Mouse (Mus musculus) E14TG2a.4 (cell line): ENCODE measurements around the gene Dtd1.

ENCODE experiments used
- H3K27me3 ChIP-seq: 2 replicates; pipeline ENCODE4 v1.6.1; 2014; ENCODE audit warnings: low read length, control low read depth; ENCODE audit not compliant: insufficient read depth
- H3K36me3 ChIP-seq: 2 replicates; pipeline ENCODE4 v1.6.1; 2014; ENCODE audit warnings: low read length, control low read depth; ENCODE audit not compliant: insufficient read depth
- H3K4me1 ChIP-seq: replicated peaks from 2 replicates; pipeline ENCODE4 v1.6.1; 2014; ENCODE audit warnings: low read depth, low read length, control low read depth
- H3K4me3 ChIP-seq: replicated peaks from 2 replicates; pipeline ENCODE4 v1.5.1; 2014; ENCODE audit warnings: mild to moderate bottlenecking, low read length
- H3K9me3 ChIP-seq: 2 replicates; pipeline ENCODE4 v1.6.1; 2014; ENCODE audit warnings: low read length, control low read depth
- CTCF ChIP-seq: conservative IDR thresholded peaks from 2 replicates; pipeline ENCODE4 v1.5.1; 2014; ENCODE audit warnings: low read length
- NANOG ChIP-seq: IDR thresholded peaks from 2 replicates; pipeline ENCODE4 v1.6.1; 2014; ENCODE audit warnings: borderline replicate concordance, low read length, mixed read lengths
- POU5F1 ChIP-seq: IDR thresholded peaks from 2 replicates; pipeline ENCODE4 v1.6.1; 2014; ENCODE audit warnings: low read length, borderline replicate concordance

The Dtd1 gene

GRCm38 (mm10) chr2:144637204-144637603 is 37.5 kb downstream of the Dtd1 start:
- Histone ChIP-seq H3K9me3 (peaks cover 16% of the 10 kb centered on the region), H3K36me3 (peaks cover 49% of the 10 kb centered on the region), H3K4me1 (peaks cover 12% of the 10 kb centered on the region), H3K4me3 (no peak overlapping the region), H3K27me3 (no peaks in the 10 kb centered on the region)
- no peak for TF ChIP-seq POU5F1
- TF ChIP-seq CTCF: no peak
- no peak for TF ChIP-seq NANOG

- TF ChIP-seq NANOG (no peak), POU5F1 (no peak), CTCF (no peak)
- Histone ChIP-seq H3K27me3 (no peaks in the 10 kb centered on the region), H3K4me3 (no peak overlapping the region), H3K36me3 (peaks cover 47% of the 10 kb centered on the region), H3K4me1 (peaks cover 12% of the 10 kb centered on the region), H3K9me3 (peaks cover 16% of the 10 kb centered on the region)
Measured at GRCm38 (mm10) chr2:144637671-144638395, 38.1 kb downstream of the Dtd1 start.

GRCm38 (mm10) chr2:144638719-144639118 is 39.0 kb downstream of the Dtd1 start:
- H3K4me3 ChIP-seq: no peak overlapping the region
- H3K36me3 ChIP-seq: peaks cover 40% of the 10 kb centered on the region

GRCm38 (mm10) chr2:144640101-144640500 is 40.4 kb downstream of the Dtd1 start:
- no peak overlapping the region for H3K4me3 ChIP-seq
- H3K36me3 ChIP-seq: peaks cover 39% of the 10 kb centered on the region
- H3K4me1 ChIP-seq: peaks cover 12% of the 10 kb centered on the region
- H3K9me3 ChIP-seq: peaks cover 16% of the 10 kb centered on the region
- TF ChIP-seq NANOG (no peak), POU5F1 (no peak), CTCF (no peak)
- no peaks in the 10 kb centered on the region for H3K27me3 ChIP-seq

More at GRCm38 (mm10) chr2:144638719-144639118, 39.0 kb downstream of the Dtd1 start:
- Histone ChIP-seq H3K4me1 (peaks cover 12% of the 10 kb centered on the region), H3K27me3 (no peaks in the 10 kb centered on the region), H3K9me3 (peaks cover 16% of the 10 kb centered on the region)
- TF ChIP-seq NANOG (no peak), POU5F1 (no peak), CTCF (no peak)

- Histone ChIP-seq H3K4me1 (peaks cover 12% of the 10 kb centered on the region), H3K36me3 (peaks cover 35% of the 10 kb centered on the region), H3K4me3 (no peak overlapping the region), H3K27me3 (no peaks in the 10 kb centered on the region), H3K9me3 (peaks cover 16% of the 10 kb centered on the region)
- TF ChIP-seq NANOG (no peak), POU5F1 (no peak), CTCF (no peak)
Measured at GRCm38 (mm10) chr2:144641991-144642390, 42.3 kb downstream of the Dtd1 start.

GRCm38 (mm10) chr2:144646360-144646759 is 46.7 kb downstream of the Dtd1 start:
- H3K36me3 ChIP-seq: peaks cover 12% of the 10 kb centered on the region; the same call in 1 of the 2 replicates
- 0 out of 2 replicates have a peak, but pooled peaks cover 1% of the 10 kb centered on the region for H3K9me3 ChIP-seq
- no peaks in the 10 kb centered on the region; the same call in 1 of the 2 replicates for H3K4me1 ChIP-seq
- H3K27me3 ChIP-seq: no peaks in the 10 kb centered on the region
- H3K4me3 ChIP-seq: no peak overlapping the region
- TF ChIP-seq NANOG: no peak
- TF ChIP-seq CTCF: no peak
- TF ChIP-seq POU5F1: no peak

GRCm38 (mm10) chr2:144647151-144647550 is 47.5 kb downstream of the Dtd1 start:
- peaks cover 8% of the 10 kb centered on the region; the same call in 1 of the 2 replicates for H3K36me3 ChIP-seq
- no peak for TF ChIP-seq NANOG
- TF ChIP-seq POU5F1: no peak
- TF ChIP-seq CTCF: no peak
- H3K27me3 ChIP-seq: no peaks in the 10 kb centered on the region
- no peaks in the 10 kb centered on the region; the same call in 1 of the 2 replicates for H3K4me1 ChIP-seq
- no peak overlapping the region for H3K4me3 ChIP-seq
- no peaks in the 10 kb centered on the region for H3K9me3 ChIP-seq

GRCm38 (mm10) chr2:144649960-144650359 is 50.3 kb downstream of the Dtd1 start:
- Histone ChIP-seq H3K36me3 (peaks cover 11% of the 10 kb centered on the region; the same call in 1 of the 2 replicates), H3K4me3 (no peak overlapping the region), H3K27me3 (no peaks in the 10 kb centered on the region), H3K4me1 (no peaks in the 10 kb centered on the region), H3K9me3 (no peaks in the 10 kb centered on the region)
- no peak for TF ChIP-seq POU5F1
- no peak for TF ChIP-seq NANOG
- TF ChIP-seq CTCF: no peak
